Mouse (Mus musculus) heart, adult 2 months (tissue): ENCODE measurements around the gene Mllt3. TPM values are rescaled to one million over a fixed set of nuclear protein-coding genes. Genes with fewer than 3 reads are reported as not detected.

ENCODE experiments used
- DNase-seq, 2 experiments: peaks; one replicate each; pipeline ENCODE4 v3.0.0; 2021
- H3K27ac ChIP-seq: fragments of 200-600 bp; 2 replicates; pipeline ENCODE4 v1.8.1; 2022
- H3K27me3 ChIP-seq: fragments of 200-500 bp; 2 replicates; pipeline ENCODE4 v1.6.1; 2012; ENCODE audit warnings: mild to moderate bottlenecking, low read length, inconsistent platforms, mixed read lengths; ENCODE audit not compliant: control insufficient read depth, insufficient read depth
- H3K36me3 ChIP-seq: fragments of 200-500 bp; 2 replicates; pipeline ENCODE4 v1.6.1; 2012; ENCODE audit warnings: low read length, inconsistent platforms; ENCODE audit not compliant: control insufficient read depth, insufficient read depth
- H3K4me1 ChIP-seq: fragments of 200-500 bp; 2 replicates; pipeline ENCODE4 v1.6.1; 2011; ENCODE audit warnings: low read length; ENCODE audit not compliant: control insufficient read depth, insufficient read depth
- H3K4me3 ChIP-seq: fragments of 200-600 bp; 2 replicates; pipeline ENCODE4 v1.8.1; 2022
- H3K79me2 ChIP-seq: fragments of 200-500 bp; replicated peaks from 2 replicates; pipeline ENCODE4 v1.6.1; 2012; ENCODE audit warnings: mild to moderate bottlenecking, inconsistent platforms, low read length, moderate library complexity, mixed read lengths; ENCODE audit not compliant: control insufficient read depth, insufficient read depth
- H3K9ac ChIP-seq: fragments of 200-500 bp; 2 replicates; pipeline ENCODE4 v1.6.1; 2012; ENCODE audit warnings: low read depth, mild to moderate bottlenecking, control low read depth, inconsistent platforms, low read length, mixed read lengths
- CTCF ChIP-seq: fragments of 200-600 bp; IDR thresholded peaks from 2 replicates; pipeline ENCODE4 v1.8.1; 2022; ENCODE audit warnings: antibody characterized with exemption, mild to moderate bottlenecking, moderate library complexity
- EP300 ChIP-seq: fragments of 200-500 bp; IDR thresholded peaks from 2 replicates; pipeline ENCODE4 v1.6.1; 2011; ENCODE audit warnings: low read depth, low read length, control low read depth; ENCODE audit not compliant: insufficient read depth
- POLR2A ChIP-seq: fragments of 200-500 bp; IDR thresholded peaks from 2 replicates; pipeline ENCODE4 v1.6.1; 2011; ENCODE audit warnings: mild to moderate bottlenecking, low read depth, low read length, control low read depth; ENCODE audit not compliant: insufficient read depth
- WGBS: fragments of 180-500 bp; shearing (Covaris S2); methylation state at CpG from one replicate; pipeline ENCODE4 v1.1.7; 2018; 5-methylcytosine and 5-hydroxymethylcytosine counted together
- intact Hi-C: fragments of 180-260 bp; cut with DNase I; formaldehyde crosslinking; loops from one replicate; pipeline ENCODE4 v1.15.1; 2025
- polyA plus RNA-seq: library from polyadenylated mRNA; depleted of rRNA; stranded (reverse); fragments of >200 nt; gene quantifications from 2 replicates; pipeline ENCODE4 v1.2.3, GENCODE M21; 2012
- total RNA-seq, 2 experiments: library from RNA; stranded (reverse); gene quantifications; 2 replicates each; pipeline ENCODE4 v1.2.3; 2021

Mllt3 gene
- total and polyA plus RNA-seq, 3 experiments, result 3.8 to 15.2 (median 11.0) TPM

DNA sequence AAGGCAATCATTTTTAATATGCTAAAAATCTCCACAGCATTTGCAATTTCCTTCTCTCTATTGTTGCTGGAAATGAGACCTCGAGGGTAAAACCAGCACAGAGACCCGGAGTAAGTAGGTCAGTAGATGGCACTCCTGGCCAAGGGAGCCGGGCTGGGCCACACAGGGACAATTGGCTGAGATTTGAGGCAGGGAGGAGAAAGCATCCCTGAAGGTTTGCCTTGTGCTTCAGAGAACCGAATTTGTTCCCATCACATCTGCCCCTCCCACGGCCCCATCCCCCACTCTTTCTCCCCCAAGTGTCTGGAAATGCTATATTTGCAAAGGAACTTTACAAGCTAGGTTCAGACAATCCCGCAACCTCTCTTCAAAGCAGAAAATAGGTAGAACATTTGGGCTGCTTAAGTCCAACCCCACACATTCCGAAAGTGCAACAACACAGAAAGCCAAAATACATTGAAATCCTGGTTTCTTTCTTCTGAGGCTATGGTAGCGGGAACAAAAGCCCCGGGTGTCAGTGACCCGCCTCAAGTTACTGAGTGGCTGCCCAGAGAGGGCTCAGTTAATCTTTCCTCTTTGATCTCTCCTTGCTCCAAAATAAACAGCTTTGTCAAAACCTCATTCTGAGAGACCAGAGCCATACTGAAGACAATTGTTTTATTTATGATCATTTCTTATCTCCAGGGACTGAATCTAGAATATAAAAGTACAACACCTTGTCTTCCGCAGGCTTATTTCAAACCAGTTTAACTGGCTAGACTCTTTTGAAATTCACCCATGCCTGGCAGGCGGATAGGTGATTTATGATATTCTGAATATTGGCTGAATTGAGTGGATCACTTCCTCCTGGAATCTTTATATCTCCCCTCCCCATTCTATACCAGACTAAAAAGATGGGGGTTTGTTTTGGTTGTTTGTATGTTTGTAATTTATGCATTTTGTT lies 247.8 kb downstream of the Mllt3 start:
- intact Hi-C loops, result loop anchor here (5.0 to 10.0 kb wide), 5 partner anchors 119 to 757 kb away; partner anchors contain the start of gene Mllt3
- Histone ChIP-seq H3K27me3 (no peaks in the 10 kb centered on the region), H3K4me1 (no peaks in the 10 kb centered on the region), H3K4me3 (no peak overlapping the region), H3K27ac (no peak overlapping the region), H3K79me2 (no peaks in the 10 kb centered on the region), H3K9ac (no peak overlapping the region), H3K36me3 (no peaks in the 10 kb centered on the region)
- TF ChIP-seq EP300 (0 out of 2 replicates have a peak, but pooled peaks have one; percentile 55), CTCF (peak; percentile 79), POLR2A (no peak)
- peak; percentile 36 to 46 for DNase-seq
- 40% methylated on average over 12 of the region's 12 CpGs for WGBS

DNA sequence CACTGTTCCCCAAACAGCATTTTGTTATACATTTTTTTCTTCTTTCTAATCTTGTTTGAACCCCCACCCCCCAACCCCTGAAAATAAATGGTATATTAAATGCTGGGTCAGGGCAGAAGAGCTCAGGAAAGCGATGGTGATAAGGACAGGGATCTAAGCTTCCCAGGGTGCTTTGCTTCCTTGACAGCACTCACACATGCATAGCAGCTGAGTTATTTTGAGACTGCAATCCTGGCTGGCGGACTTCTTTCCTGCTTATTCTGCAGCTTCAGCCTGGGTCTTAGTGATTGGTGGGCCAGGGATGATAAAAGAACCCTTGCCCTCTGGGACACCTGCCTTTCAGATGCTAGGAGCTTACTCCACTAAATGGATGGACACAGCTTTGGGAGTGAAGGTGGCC lies 249.4 kb downstream of the Mllt3 start:
- 45% methylated on average over 2 of the region's 2 CpGs for WGBS
- no peak for DNase-seq

GRCm38 (mm10) chr4:87781971-87782370 lies 251.2 kb downstream of the Mllt3 start:
- H3K27me3 ChIP-seq, result no peaks in the 10 kb centered on the region
- WGBS, result 79% methylated on average over 5 of the region's 5 CpGs
- no peaks in the 10 kb centered on the region for H3K79me2 ChIP-seq
- no peak for DNase-seq
- no peaks in the 10 kb centered on the region for H3K36me3 ChIP-seq
- TF ChIP-seq CTCF (no peak), POLR2A (no peak), EP300 (no peak)
- no peak overlapping the region for H3K4me3 ChIP-seq
- no peaks in the 10 kb centered on the region for H3K4me1 ChIP-seq
- intact Hi-C loops, result loop anchor here (10.0 kb wide), 1 partner anchor 123 kb away; no protein-coding TSS in a partner anchor
- no peak overlapping the region for H3K27ac ChIP-seq
- H3K9ac ChIP-seq, result no peak overlapping the region

More for the DNA sequence above, 249.4 kb downstream of the Mllt3 start:
- Histone ChIP-seq H3K9ac (no peak overlapping the region), H3K27me3 (no peaks in the 10 kb centered on the region), H3K27ac (no peak overlapping the region), H3K36me3 (no peaks in the 10 kb centered on the region), H3K79me2 (no peaks in the 10 kb centered on the region), H3K4me1 (no peaks in the 10 kb centered on the region), H3K4me3 (no peak overlapping the region)
- TF ChIP-seq EP300, result no peak
- TF ChIP-seq POLR2A, result no peak
- no peak for TF ChIP-seq CTCF
- intact Hi-C loops, result loop anchor here (10.0 kb wide), 1 partner anchor 121 kb away; no protein-coding TSS in a partner anchor

DNA sequence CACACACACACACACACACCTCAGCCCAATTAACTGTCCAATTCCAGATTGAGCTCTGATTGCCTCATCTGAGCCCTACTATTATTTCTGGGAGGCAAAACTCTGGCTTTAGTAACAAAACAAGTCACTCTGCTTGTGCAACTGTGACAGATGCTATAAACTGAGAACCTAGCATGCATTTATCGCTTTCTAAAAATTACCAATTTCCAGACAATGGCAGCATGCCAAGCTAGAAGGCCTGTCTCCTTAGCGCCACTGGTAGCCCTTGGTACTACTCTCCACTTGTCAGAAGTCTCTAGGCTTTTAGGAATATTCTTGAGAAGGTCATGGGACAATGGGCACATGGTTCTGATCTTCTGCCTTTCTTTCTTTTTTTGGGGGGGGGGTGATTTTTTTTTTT lies 257.4 kb downstream of the Mllt3 start:
- Histone ChIP-seq H3K36me3 (no peaks in the 10 kb centered on the region), H3K4me3 (no peak overlapping the region), H3K9ac (no peak overlapping the region), H3K27me3 (no peaks in the 10 kb centered on the region), H3K79me2 (no peaks in the 10 kb centered on the region), H3K4me1 (no peaks in the 10 kb centered on the region), H3K27ac (no peak overlapping the region)
- DNase-seq, result no peak
- intact Hi-C loops, result no loop called here
- TF ChIP-seq EP300 (no peak), CTCF (no peak), POLR2A (no peak)
- WGBS, result 83% methylated on average over 2 of the region's 2 CpGs

GRCm38 (mm10) chr4:87774515-87774914 lies 258.6 kb downstream of the Mllt3 start:
- no peak for TF ChIP-seq POLR2A
- no peak for TF ChIP-seq EP300
- no peak for TF ChIP-seq CTCF
- intact Hi-C loops, result no loop called here
- H3K4me1 ChIP-seq, result no peaks in the 10 kb centered on the region
- H3K36me3 ChIP-seq, result no peaks in the 10 kb centered on the region
- WGBS, result 97% methylated on average over 4 of the region's 4 CpGs
- no peak overlapping the region for H3K4me3 ChIP-seq
- no peak overlapping the region for H3K27ac ChIP-seq
- no peak for DNase-seq
- no peak overlapping the region for H3K9ac ChIP-seq
- H3K27me3 ChIP-seq, result no peaks in the 10 kb centered on the region
- no peaks in the 10 kb centered on the region for H3K79me2 ChIP-seq
